Mouse (Mus musculus): ENCODE data around the gene Rspo1.

The Rspo1 gene

DNA sequence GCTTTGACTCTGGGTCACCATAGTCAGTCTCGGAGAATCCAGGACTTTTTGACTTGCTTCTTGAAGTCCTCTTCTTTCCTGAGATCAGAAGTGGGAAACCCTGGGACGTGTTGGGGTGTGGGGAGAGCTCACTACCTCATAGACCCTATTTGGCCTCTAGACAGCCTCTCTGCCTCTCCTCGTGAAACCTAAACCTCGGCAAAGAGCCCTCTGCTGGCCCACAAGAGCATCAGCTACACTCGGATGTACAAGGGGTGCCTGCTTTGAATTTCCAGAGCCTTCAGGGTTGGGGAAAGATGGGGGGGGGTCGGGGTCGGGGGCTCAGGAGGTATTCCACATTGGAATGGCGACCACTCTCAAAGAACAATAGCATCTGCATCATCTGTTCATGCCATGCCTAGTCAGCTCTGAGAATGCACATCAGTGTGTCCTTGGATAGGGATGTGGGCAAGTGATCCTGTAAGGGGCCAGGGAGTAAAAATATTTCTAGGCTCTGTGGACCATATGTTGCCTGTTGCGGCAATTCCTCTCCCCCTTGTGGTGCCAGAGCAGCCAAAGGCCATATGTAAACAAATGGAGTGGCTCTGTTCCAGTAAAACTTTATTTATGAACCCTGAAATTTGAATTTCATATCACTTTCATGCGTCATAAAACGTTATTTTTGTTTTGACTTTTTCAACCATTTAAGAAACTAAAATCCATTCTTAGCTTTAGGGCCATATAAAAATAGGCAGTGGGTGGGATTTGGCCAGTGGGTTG, 34.7 kb downstream of the Rspo1 start:
- in situ Hi-C loops (cut with MboI; ENCODE audit: low sequenced_read_pairs) = no loop called here

DNA sequence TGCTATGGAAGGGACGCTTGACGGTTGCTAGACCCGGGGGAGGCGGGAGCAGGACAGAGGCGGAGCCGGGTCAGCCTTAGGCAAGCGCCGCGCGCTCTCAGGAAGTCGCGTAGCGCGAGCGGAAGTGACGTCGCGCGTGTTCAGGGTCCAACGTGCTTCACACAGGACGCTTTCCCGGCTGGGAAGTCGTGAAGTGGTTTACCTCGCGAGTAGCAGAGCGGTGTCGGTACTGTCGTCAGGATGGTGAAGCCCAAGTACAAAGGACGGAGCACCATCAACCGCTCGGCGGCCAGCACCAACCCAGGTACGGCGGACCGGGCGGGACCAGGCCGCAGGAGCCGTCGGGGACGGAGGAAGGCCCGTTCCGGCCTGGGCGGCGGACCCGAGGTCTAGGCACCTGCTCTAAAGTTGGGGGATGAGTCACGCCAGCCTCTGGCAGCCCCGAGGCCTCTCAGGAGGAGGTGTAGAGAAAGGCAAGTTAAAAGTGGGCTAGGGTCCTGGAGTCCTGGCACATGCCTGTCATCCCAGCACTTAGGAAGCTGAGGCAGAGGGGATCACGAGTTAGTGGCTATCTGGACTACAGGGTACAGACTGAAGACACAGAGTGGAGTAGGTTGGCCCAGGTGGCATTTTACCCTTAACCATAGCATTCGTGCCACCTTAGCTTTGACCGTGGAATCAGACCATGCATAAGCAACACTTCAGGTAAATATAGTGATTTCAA, 43.8 kb downstream of the Rspo1 start:
- in situ Hi-C loops (cut with MboI; ENCODE audit: low sequenced_read_pairs) = no loop called here

DNA sequence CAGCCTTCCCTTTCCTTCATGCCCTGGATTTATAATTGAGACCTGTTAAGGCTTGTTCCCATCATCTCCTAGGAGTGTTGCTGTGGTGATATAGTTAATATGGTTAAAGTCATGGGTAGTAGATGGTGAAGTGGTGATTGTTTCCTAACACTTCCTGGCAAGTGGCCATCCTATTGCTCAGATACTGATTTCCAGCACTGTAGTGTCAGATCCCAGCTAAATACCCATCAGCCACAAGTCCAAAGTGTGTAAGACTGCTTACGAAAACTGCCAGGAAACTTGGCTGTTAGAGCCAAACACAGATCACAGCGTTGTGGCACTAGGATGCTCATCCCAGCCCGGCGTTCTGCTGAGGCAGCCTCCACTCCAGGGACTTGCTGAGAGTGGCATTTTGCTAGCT, 48.1 kb downstream of the Rspo1 start:
- in situ Hi-C loops (cut with MboI; ENCODE audit: low sequenced_read_pairs) = no loop called here

DNA sequence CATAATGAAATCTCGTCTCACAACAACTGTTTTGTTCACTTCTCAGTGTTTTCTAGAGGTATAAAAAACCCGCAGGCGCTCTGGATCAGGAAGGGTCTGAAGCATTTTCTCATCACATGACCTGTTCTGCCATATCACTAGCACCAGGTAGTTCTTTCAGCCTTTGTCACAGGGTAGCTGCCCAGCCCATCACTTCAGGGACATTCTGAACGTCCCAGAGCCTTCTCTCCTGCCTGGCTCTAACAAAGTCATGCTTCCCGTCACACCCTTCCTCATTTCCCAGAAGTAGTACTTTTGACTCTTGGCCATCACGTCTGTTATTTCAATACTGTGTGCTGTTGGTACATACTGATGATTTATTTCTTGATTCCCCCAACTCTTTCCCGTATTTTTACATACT, 58.2 kb downstream of the Rspo1 start:
- in situ Hi-C loops (cut with MboI; ENCODE audit: low sequenced_read_pairs) = no loop called here

DNA sequence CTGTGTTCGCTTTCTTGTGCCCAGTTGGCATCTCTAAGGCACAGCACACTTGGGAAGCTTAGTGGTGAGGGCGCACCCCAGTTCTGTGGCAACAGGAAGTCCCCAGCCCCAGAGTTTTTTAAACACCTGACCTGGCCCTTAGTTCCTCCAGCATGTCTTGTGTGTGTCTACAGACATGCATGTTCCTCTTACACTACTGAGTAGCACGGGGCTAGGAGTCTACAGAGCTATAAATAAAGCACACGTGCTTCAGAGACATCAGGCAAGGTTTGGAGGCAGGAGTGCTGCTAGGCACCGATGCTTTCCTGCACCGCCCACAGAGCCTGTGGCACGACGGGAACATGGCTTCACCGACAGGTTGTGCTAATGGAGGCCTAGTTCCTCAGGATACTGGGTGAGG, 69.2 kb downstream of the Rspo1 start:
- in situ Hi-C loops (cut with MboI; ENCODE audit: low sequenced_read_pairs) = no loop called here

DNA sequence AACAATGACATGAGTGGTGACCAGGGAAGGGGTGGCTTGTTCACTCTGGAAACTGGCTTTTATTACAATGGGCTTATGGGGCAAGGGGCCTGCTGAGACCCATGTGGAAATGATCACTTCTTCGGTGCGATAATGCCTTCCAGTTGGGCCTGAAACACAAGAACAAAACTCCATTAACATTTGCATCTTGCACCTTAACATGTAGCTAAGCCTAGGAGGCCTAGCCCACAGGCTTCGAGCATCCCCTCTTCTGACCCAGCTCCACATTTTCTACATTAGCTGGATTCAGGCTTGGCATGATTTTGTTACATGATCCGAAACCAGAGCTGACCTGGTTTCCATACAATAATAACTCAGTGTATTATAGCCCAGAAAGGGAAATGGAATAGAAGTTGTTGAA, 70.2 kb downstream of the Rspo1 start:
- in situ Hi-C loops (cut with MboI; ENCODE audit: low sequenced_read_pairs) = no loop called here

DNA sequence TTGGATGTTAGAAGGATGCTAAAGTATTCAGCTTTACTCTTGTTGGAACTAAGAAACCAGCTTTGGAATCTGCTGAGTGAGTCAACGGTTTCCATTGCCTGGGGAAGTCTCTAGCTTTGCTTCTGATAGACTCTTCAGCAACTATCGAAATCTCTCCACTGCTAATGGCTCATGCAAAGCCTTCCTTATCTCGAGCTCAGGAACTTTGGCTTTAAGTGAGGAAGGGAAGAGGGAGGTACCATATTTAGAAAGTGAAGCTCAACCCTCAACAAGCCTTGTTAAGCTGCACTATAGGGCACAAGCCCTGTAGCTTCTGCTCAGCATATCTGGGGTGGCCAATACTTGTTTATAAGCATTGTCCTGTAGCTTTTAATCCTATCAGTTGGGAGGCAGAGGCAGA, 71.0 kb downstream of the Rspo1 start:
- in situ Hi-C loops (cut with MboI; ENCODE audit: low sequenced_read_pairs) = no loop called here

DNA sequence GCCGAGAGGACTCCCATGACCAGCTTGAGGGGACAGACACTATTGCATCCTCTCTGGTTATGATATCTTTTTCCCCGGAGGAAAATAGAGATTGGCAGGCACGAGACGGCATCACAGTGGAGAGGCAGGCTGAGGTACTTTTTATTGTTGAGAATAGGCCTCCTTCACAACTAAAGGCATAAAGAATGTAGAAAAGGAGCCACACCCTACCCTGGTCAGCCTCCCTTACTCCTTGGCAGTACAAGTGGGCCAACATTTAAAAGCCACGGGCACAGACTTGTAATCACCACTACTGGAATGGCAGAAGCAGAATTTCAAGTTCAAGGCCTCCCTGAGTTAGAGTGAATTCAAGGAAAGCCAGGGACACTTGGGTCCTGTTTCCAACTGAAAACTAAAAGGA, 71.8 kb downstream of the Rspo1 start:
- in situ Hi-C loops (cut with MboI; ENCODE audit: low sequenced_read_pairs) = no loop called here
